Mouse (Mus musculus) adrenal gland, postnatal 25 days (tissue): ENCODE results near the gene Pdpn. TPM values are rescaled to one million over a fixed set of nuclear protein-coding genes. Genes with fewer than 3 reads are reported as not detected.
"Not testable (repeated sequence)": the region's sequence is repeated elsewhere in the genome, so short reads cannot be mapped to it uniquely, and the experiment has no call there.

Experiments used
- DNase-seq: peaks from one replicate; pipeline ENCODE4 v3.0.0; 2021; ENCODE audit warnings: mixed read lengths
- long read RNA-seq: library from polyadenylated mRNA; stranded (forward); transcript quantifications from one replicate; pipeline ENCODE4 v2.0.0, GENCODE M21; 2021
- total RNA-seq: library from RNA; stranded (reverse); gene quantifications from 2 replicates; pipeline ENCODE4 v1.2.3, GENCODE M21; 2021

Gene Pdpn
- 2.8 and 4.1 TPM in 2 replicates for total RNA-seq
- long read RNA-seq, partial matches to known transcripts = 1 of 2 reads
- long read RNA-seq, other reads (novel, unspliced or antisense) = 0 of 2 reads

GRCm38 (mm10) chr4:143299325-143300070 is at the start of gene Pdpn:
Pdpn (minus strand) TSS chr4:143299564.
- DNase-seq = peak; percentile 31

GRCm38 (mm10) chr4:143348678-143349077 is 49.3 kb upstream of the Pdpn start:
- no peak for DNase-seq

GRCm38 (mm10) chr4:143345491-143345890 is 46.1 kb upstream of the Pdpn start:
- DNase-seq = not testable (repeated sequence)

GRCm38 (mm10) chr4:143341470-143341869 is 42.1 kb upstream of the Pdpn start:
- DNase-seq = no peak

GRCm38 (mm10) chr4:143339808-143340207 is 40.4 kb upstream of the Pdpn start:
- no peak for DNase-seq

- DNase-seq = no peak
Measured at GRCm38 (mm10) chr4:143336096-143336495, 36.7 kb upstream of the Pdpn start.

GRCm38 (mm10) chr4:143334995-143335394 is 35.6 kb upstream of the Pdpn start:
- no peak for DNase-seq

GRCm38 (mm10) chr4:143334145-143334544 is 34.8 kb upstream of the Pdpn start:
- DNase-seq = no peak

GRCm38 (mm10) chr4:143331787-143332186 is 32.4 kb upstream of the Pdpn start:
- no peak for DNase-seq

- no peak for DNase-seq
Measured at GRCm38 (mm10) chr4:143330566-143330965, 31.2 kb upstream of the Pdpn start.

- DNase-seq = peak; percentile 85
Measured at GRCm38 (mm10) chr4:143325625-143325941, 26.2 kb upstream of the Pdpn start.

- no peak for DNase-seq
Measured at GRCm38 (mm10) chr4:143324925-143325624, 25.7 kb upstream of the Pdpn start.

GRCm38 (mm10) chr4:143324176-143324924 is 25.0 kb upstream of the Pdpn start:
- DNase-seq = no peak

GRCm38 (mm10) chr4:143313299-143313698 is 13.9 kb upstream of the Pdpn start:
- DNase-seq = no peak

GRCm38 (mm10) chr4:143311341-143311740 is 12.0 kb upstream of the Pdpn start:
- peak; percentile 35 for DNase-seq

GRCm38 (mm10) chr4:143305987-143306772 is 6.8 kb upstream of the Pdpn start:
- no peak for DNase-seq

GRCm38 (mm10) chr4:143305031-143305430 is 5.7 kb upstream of the Pdpn start:
- DNase-seq = no peak

- no peak for DNase-seq
Measured at GRCm38 (mm10) chr4:143302279-143302890, 3.0 kb upstream of the Pdpn start.

- no peak for DNase-seq
Measured at GRCm38 (mm10) chr4:143301875-143302274, 2.5 kb upstream of the Pdpn start.

- no peak for DNase-seq
Measured at GRCm38 (mm10) chr4:143301042-143301441, 1.7 kb upstream of the Pdpn start.

GRCm38 (mm10) chr4:143300113-143300688 is 837 bp upstream of the Pdpn start:
- no peak for DNase-seq
